Mouse (Mus musculus) monocyte, adult 59 days (primary cell): ENCODE results near the gene Pycr2. TPM values are rescaled to one million over a fixed set of nuclear protein-coding genes. Genes with fewer than 3 reads are reported as not detected.

ENCODE experiments used
- total RNA-seq, 2 experiments: library from RNA; stranded (reverse); gene quantifications; one replicate each; pipeline ENCODE4 v1.2.4; 2023

Gene Pycr2
- 10 to 100 TPM; 17.2 to 18.5 TPM for total RNA-seq

GRCm38 (mm10) chr1:180904039-180904814 is at the start of gene Pycr2:
Gene Pycr2 (plus strand): TSS chr1:180904293.

GRCm38 (mm10) chr1:180892808-180893207 is 11.3 kb upstream of the Pycr2 start, which contains the start of gene Lefty2:
Gene Lefty2 (plus strand): TSS chr1:180893108.

GRCm38 (mm10) chr1:180934467-180935419 is 30.6 kb downstream of the Pycr2 start, which contains the start of gene Lefty1:
Gene Lefty1 (plus strand): TSS chr1:180935022.

GRCm38 (mm10) chr1:180942166-180943031 is 38.3 kb downstream of the Pycr2 start, which contains the start of gene Tmem63a:
Gene Tmem63a (plus strand): TSS chr1:180942344.

Other genes starting within 250 kb of the Pycr2 start
- gene Mixl1, start 207.3 kb upstream of the Pycr2 start, total RNA-seq, result not detected
- 10 to 100 TPM; 40.8 to 42.4 TPM for gene Acbd3, start 178.2 kb upstream of the Pycr2 start, total RNA-seq
- 1,000 to 10,000 TPM; 1,677 to 1,772 TPM for gene H3f3a, start 90.3 kb upstream of the Pycr2 start, total RNA-seq
- gene Sde2, start 53.2 kb upstream of the Pycr2 start, total RNA-seq, result 10 to 100 TPM; 60.1 to 61.2 TPM
- not detected for gene Lefty2, start 11.2 kb upstream of the Pycr2 start, total RNA-seq
- gene Lefty1, start 30.7 kb downstream of the Pycr2 start, total RNA-seq, result 1 to 10 TPM in 1 of 2 experiments, under 1 TPM in 1; 0.79 to 1.1 TPM
- gene Tmem63a, start 38.1 kb downstream of the Pycr2 start, total RNA-seq, result 10 to 100 TPM; 35.2 to 39.9 TPM
- 10 to 100 TPM; 22.5 to 26.0 TPM for gene Ephx1, start 116.6 kb downstream of the Pycr2 start, total RNA-seq
- gene 9130409I23Rik, start 146.9 kb downstream of the Pycr2 start, total RNA-seq, result not detected
- gene Nvl, start 239.9 kb downstream of the Pycr2 start, total RNA-seq, result 10 to 100 TPM; 15.7 to 17.6 TPM
- gene Cnih4, start 240.4 kb downstream of the Pycr2 start, total RNA-seq, result 10 to 100 TPM; 39.0 to 42.5 TPM